Mouse (Mus musculus) ES-Bruce4 (cell line): ENCODE data around the gene Inpp5k.

Experiments used
- CTCF ChIP-seq: IDR thresholded peaks from one replicate; pipeline ENCODE4 v1.8.1; 2011; ENCODE audit warnings: low read depth, low read length
- EP300 ChIP-seq: IDR thresholded peaks from 2 replicates; pipeline ENCODE4 v1.6.1; 2011; ENCODE audit warnings: low read depth, low read length; ENCODE audit not compliant: insufficient read depth
- POLR2A ChIP-seq: IDR thresholded peaks from one replicate; pipeline ENCODE4 v1.8.1; 2011; ENCODE audit warnings: low read length; ENCODE audit not compliant: insufficient read depth

DNA sequence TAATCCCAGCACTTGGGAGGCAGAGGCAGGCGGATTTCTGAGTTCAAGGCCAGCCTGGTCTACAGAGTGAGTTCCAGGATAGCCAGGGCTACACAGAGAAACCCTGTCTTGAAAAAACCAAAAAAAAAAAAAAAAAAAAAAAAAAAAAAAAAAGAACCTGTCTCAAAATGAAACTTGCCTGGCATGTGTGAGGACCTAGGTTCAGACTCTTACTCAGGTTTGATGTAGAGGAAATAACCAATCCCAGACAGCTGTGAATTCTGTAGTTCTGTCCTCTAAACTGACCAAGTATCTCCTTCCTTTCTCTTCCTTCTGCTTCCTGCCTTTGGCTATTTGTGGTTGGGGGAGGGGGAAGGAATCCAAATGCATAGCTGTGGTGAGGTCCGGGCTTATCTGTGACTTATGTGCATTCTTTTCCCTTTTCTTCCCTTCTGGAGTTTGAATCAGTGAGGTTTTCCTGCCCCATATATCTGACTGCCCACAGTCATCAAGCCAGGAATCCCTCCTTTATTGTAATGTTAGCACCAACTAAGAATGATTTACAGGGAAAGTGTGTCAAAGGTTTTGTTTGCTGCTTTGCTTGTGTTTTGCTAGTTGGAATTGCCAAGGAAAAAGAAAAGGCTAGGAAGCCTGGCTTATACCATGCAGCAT is 56.7 kb downstream of the Inpp5k start:
- TF ChIP-seq CTCF (no peak), EP300 (no peak), POLR2A (no peak)
